Mouse (Mus musculus) limb, embryonic 11.5 days (tissue): ENCODE results near the gene Hist3h2ba. TPM values are rescaled to one million over a fixed set of nuclear protein-coding genes. Genes with fewer than 3 reads are reported as not detected.

ENCODE experiments used
- ATAC-seq: fragments of 200-750 bp; cut with Nextera tagmentation; 2 replicates; pipeline ENCODE4 v1.8.0; 2017; ENCODE audit warnings: low read depth; ENCODE audit not compliant: insufficient number of reproducible peaks, low FRiP score, low TSS enrichment
- DNase-seq: peaks from one replicate; pipeline ENCODE4 v3.0.0-alpha.2; 2015; ENCODE audit warnings: low spot score
- H3K27ac ChIP-seq: fragments of 300-500 bp; sonication (generic); replicated peaks from 2 replicates; pipeline ENCODE4 v1.5.1; 2014; ENCODE audit warnings: low read depth, mild to moderate bottlenecking, low read length
- H3K27me3 ChIP-seq: fragments of 300-500 bp; sonication (generic); 2 replicates; pipeline ENCODE4 v1.6.1; 2014; ENCODE audit warnings: mild to moderate bottlenecking, low read length, mixed read lengths; ENCODE audit not compliant: control insufficient read depth, insufficient read depth
- H3K36me3 ChIP-seq: fragments of 300-500 bp; sonication (generic); 2 replicates; pipeline ENCODE4 v1.6.1; 2014; ENCODE audit warnings: mild to moderate bottlenecking, low read length, moderate library complexity, mixed read lengths; ENCODE audit not compliant: control insufficient read depth, insufficient read depth
- H3K4me1 ChIP-seq: fragments of 300-500 bp; sonication (generic); 2 replicates; pipeline ENCODE4 v1.6.1; 2014; ENCODE audit warnings: low read length, mixed read lengths; ENCODE audit not compliant: control insufficient read depth, insufficient read depth
- H3K4me2 ChIP-seq: fragments of 300-500 bp; sonication (generic); 2 replicates; pipeline ENCODE4 v1.6.1; 2014; ENCODE audit warnings: low read depth, mild to moderate bottlenecking, moderate library complexity; ENCODE audit not compliant: severe bottlenecking
- H3K4me3 ChIP-seq: fragments of 300-500 bp; sonication (generic); 2 replicates; pipeline ENCODE4 v1.5.1; 2014; ENCODE audit warnings: low read depth, low read length
- H3K9ac ChIP-seq: fragments of 300-500 bp; sonication (generic); 2 replicates; pipeline ENCODE4 v1.6.1; 2014; ENCODE audit warnings: mild to moderate bottlenecking, low read length
- H3K9me3 ChIP-seq: fragments of 300-500 bp; sonication (generic); 2 replicates; pipeline ENCODE4 v1.6.1; 2016; ENCODE audit warnings: low read length; ENCODE audit not compliant: control insufficient read depth
- WGBS: fragments of 180-500 bp; shearing (Covaris S2); extraction: QIAGEN DNeasy Blood & Tissue Kit; methylation state at CpG from one replicate; pipeline ENCODE4 v1.1.7; 2014; 5-methylcytosine and 5-hydroxymethylcytosine counted together
- polyA plus RNA-seq: library from polyadenylated mRNA; unstranded; fragments of >200 nt; fragmentation: Nextera tagmentation; extraction: Ambion mirVana; gene quantifications from 2 replicates; pipeline ENCODE4 v1.2.1, GENCODE M21; 2014

Gene Hist3h2ba
- polyA plus RNA-seq, 1 experiment from 2014 or later: 11.1 TPM

DNA sequence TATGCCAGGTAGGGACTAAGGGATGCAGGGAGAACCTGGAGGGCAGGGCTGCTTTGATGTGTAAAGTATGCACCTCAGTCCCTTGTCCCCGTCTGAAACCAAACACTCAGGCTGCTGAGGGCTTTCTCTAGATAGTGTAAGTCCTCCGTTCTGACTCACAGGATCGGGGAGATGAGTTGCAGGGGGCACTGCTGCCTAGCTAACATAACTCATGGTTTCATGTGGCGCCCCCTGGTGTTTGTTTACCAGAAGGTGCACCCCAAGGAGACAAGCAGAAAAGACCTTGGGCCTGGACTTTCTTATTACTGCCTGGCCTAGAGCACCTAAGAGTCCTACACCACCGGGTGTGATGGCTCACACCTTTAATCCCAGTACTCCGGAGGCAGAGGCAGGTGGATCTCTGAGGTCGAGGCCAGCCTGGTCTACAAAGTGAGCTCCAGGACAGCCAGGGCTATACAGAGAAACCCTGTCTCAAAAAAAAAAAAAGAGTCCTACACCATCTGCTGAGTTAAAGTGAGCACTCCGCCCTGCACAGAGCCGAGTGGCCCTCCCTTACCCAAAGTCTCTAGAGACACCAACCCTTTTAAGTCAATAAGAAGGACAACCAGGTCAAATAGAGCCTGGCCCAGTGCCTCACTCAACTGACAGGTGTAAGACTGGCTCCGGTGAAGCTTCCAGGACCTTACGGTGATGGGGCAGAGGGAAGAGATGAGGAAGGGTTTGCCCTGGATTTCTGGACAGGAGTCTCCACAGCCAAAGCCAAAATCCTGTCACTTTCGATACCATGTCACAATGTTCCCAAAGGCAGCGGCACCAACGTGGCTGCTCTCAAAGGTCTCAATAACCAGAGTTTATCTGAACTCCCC is 31.6 kb upstream of the Hist3h2ba start:
- DNase-seq: peak; percentile 55
- H3K36me3 ChIP-seq: no peaks in the 10 kb centered on the region

DNA sequence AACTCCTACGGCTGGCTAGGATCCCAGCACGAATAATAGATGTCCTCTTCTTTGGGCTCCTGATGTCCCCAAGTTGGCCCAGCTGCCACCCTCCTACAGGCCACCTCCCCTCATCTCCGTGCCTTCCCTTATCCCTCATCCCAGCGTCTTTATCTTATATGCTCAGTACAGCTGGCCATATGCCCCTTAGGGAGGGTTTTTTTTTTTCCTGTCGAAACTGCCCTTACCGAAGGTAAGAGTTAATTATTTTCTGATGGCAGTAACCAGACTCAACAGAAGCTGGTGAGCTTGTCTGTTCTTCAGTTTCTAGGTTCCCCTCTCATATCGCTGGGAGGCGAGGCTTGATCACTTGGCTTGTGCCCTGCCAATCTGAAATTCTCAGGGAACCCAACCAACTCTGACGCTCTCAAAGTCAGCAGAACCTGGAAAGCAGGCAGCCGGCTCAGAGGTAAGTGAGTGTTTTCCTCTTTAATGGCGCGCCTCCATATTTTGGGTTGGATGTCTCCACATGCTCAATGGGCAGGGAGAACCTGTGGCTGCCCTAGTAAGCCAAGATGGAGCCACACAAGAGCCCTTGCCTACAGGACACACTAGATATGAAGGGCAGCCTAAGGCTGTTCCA is 30.9 kb upstream of the Hist3h2ba start, which contains the start of gene Btnl10:
Gene Btnl10, plus strand, starts transcription at position 164 of the 622 bp plus-strand sequence.
- H3K9ac ChIP-seq: no peak within 1 kb of the TSS
- 78% methylated on average over 12 of the region's 12 CpGs for whole genome bisulfite sequencing
- H3K4me2 ChIP-seq: no peak within 1 kb of the TSS
- no peak for DNase-seq
- H3K27me3 ChIP-seq: no peaks in the 10 kb centered on the region
- no peaks in the 10 kb centered on the region for H3K4me1 ChIP-seq
- no peaks in the 10 kb centered on the region for H3K36me3 ChIP-seq
- no peaks in the 10 kb centered on the region for H3K9me3 ChIP-seq
- no peak for ATAC-seq
- H3K27ac ChIP-seq: no peak within 1 kb of the TSS
- H3K4me3 ChIP-seq: no peak within 1 kb of the TSS

More for the DNA sequence above, 31.6 kb upstream of the Hist3h2ba start:
- Histone ChIP-seq H3K4me2 (no peak overlapping the region), H3K9me3 (no peaks in the 10 kb centered on the region), H3K4me3 (no peak overlapping the region), H3K4me1 (no peaks in the 10 kb centered on the region), H3K27ac (no peak overlapping the region), H3K9ac (no peak overlapping the region), H3K27me3 (no peaks in the 10 kb centered on the region)
- 58% methylated on average over 14 of the region's 14 CpGs for WGBS
- ATAC-seq: no peak

DNA sequence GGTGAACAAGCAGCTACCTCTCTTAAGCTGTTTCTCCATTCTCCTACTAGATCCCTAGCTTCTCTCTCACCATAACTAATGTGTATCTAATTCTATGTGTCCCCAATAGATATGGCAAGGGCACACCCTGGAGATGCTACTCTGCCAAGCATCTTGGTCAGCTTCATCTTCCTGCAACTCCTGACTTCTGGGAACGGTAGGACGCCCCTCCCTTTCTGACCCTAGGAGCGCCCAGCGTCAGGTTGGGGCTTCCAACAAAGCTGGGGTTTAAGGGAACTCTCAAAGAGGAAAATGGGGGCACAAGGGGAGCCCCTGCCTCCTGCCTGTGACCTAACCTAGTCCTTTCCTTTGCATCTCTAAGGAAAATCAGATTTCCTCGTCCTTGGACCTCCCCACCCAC is 30.0 kb upstream of the Hist3h2ba start:
- no peaks in the 10 kb centered on the region for H3K9me3 ChIP-seq
- no peak overlapping the region for H3K4me2 ChIP-seq
- no peak overlapping the region for H3K27ac ChIP-seq
- no peak for DNase-seq
- no peak for ATAC-seq
- WGBS: 79% methylated on average over 5 of the region's 5 CpGs
- H3K4me3 ChIP-seq: no peak overlapping the region
- no peak overlapping the region for H3K9ac ChIP-seq
- H3K27me3 ChIP-seq: no peaks in the 10 kb centered on the region
- H3K4me1 ChIP-seq: no peaks in the 10 kb centered on the region
- H3K36me3 ChIP-seq: no peaks in the 10 kb centered on the region

DNA sequence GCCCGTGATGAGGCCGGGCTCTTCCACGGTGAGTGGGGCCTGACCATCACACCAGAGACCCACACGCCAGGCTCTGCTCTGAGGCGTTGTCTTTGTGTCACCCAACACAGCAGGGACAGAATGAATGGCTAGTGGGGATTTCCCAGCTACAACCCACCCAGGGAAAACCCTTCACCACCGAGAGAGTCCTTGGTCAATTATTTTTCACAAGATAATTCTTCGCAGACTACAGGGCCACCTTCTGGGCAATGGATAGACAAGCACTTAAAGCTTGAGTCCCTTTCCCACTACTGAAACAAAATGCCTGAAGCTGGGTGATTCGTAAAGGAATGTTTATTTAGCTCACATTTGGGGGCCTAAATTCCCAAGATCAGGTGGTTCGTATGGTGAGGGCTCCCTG is 26.3 kb upstream of the Hist3h2ba start:
- Histone ChIP-seq H3K36me3 (no peaks in the 10 kb centered on the region), H3K27ac (no peak overlapping the region), H3K4me1 (no peaks in the 10 kb centered on the region), H3K9ac (no peak overlapping the region), H3K4me2 (no peak overlapping the region), H3K4me3 (no peak overlapping the region), H3K27me3 (no peaks in the 10 kb centered on the region), H3K9me3 (no peaks in the 10 kb centered on the region)
- DNase-seq (no peak), ATAC-seq (no peak)
- 88% methylated on average over 9 of the region's 9 CpGs for WGBS

DNA sequence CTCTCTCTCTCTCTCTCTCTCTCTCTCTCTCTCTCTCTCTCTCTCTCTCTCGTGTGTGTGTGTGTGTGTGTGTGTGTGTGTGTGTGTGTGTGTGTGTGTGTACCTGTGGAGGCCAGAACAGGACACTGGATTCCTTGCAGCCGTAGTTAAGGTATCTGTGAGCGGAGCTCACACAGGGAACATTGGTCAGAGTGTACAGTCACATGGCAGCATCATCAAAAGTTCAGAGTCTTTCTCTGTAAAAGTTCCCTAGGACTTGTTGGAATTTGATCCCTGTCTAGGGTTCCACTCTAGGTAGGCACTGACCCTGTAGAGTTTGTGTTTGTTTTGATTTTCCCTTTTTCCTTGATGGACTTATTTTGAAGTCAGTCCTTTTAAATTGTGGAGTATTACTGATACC is 22.1 kb upstream of the Hist3h2ba start:
- no peaks in the 10 kb centered on the region for H3K4me1 ChIP-seq
- ATAC-seq (no peak), DNase-seq (no peak)
- peaks cover 5% of the 10 kb centered on the region; the same call in 1 of the 2 replicates for H3K36me3 ChIP-seq
- H3K4me2 ChIP-seq: no peak overlapping the region
- H3K9me3 ChIP-seq: no peaks in the 10 kb centered on the region
- H3K27ac ChIP-seq: no peak overlapping the region
- WGBS: 79% methylated on average over 2 of the region's 3 CpGs
- H3K9ac ChIP-seq: no peak overlapping the region
- no peaks in the 10 kb centered on the region for H3K27me3 ChIP-seq
- H3K4me3 ChIP-seq: no peak overlapping the region

DNA sequence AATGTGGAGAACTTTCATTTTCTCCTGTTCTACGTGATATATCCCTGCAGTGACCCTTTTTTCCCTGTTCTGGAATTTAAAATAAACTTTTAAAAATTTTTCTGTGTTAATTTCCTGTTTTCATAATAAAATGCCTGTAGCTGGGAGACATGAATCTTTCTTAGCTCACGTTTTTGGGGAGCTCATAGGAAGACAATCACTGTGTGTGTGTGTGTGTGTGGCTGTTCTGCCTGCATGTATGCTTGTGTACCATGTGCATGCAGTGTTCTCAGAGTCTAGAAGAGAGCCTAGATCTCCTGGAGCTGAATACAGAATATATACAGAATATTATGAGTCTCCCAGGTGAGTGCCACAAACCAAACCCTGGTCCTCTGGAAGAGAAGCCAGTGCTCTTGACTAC is 21.7 kb upstream of the Hist3h2ba start:
- no peak overlapping the region for H3K4me3 ChIP-seq
- ATAC-seq (no peak), DNase-seq (no peak)
- H3K27me3 ChIP-seq: no peaks in the 10 kb centered on the region
- H3K27ac ChIP-seq: no peak overlapping the region
- no peaks in the 10 kb centered on the region for H3K9me3 ChIP-seq
- peaks cover 8% of the 10 kb centered on the region for H3K36me3 ChIP-seq
- H3K4me2 ChIP-seq: no peak overlapping the region
- no peak overlapping the region for H3K9ac ChIP-seq
- no peaks in the 10 kb centered on the region for H3K4me1 ChIP-seq
- 80% methylated on average over 2 of the region's 2 CpGs for WGBS

DNA sequence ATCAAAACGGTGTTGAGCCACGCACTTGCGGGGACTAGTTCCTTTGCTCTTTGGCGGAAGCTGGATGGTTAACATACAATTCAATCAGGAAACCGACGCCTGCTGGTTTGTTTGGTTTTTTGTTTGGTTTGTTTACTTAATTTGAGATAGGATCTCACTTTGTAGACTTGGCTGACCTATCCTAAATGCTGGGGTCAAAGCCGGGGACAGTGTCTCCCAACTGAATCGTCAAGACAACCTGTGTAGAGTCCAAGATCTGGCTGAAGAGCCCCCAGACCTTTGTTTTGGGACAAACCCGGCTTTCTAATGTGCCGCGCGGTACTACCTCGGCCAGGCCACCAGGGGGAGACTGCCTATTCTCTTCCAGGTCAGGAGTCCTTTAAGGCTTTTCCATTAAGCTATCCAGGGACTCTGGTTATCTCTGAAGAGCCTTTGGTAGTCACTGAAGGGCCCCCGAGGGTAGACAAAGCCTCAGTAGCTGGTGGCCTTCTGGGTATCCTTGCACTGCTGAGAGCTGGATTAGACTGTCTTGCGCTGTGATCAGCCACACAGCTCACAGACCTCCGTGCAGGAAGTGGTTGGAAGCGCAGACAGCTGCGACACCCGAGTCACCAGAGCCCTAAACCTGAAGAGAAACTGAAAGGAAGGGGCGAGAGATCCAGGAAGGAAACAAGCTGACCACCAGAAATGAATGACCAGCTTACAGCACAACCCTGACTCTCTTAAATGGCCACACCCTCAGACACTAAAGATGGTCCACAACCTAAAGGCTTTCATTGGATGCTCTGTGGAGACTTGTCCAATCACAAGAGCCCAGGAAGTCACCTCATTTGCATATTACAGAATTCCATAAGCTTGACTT is 20.7 kb upstream of the Hist3h2ba start:
- ATAC-seq (no peak), DNase-seq (peak; percentile 85)
- H3K9ac ChIP-seq: no peak overlapping the region
- H3K9me3 ChIP-seq: no peaks in the 10 kb centered on the region
- H3K4me3 ChIP-seq: no peak overlapping the region
- H3K4me2 ChIP-seq: peak overlapping the region; percentile 12; the same call in 1 of the 2 replicates
- H3K36me3 ChIP-seq: peaks cover 12% of the 10 kb centered on the region
- WGBS: 35% methylated on average over 20 of the region's 20 CpGs
- no peaks in the 10 kb centered on the region for H3K4me1 ChIP-seq
- H3K27ac ChIP-seq: no peak overlapping the region
- no peaks in the 10 kb centered on the region for H3K27me3 ChIP-seq

DNA sequence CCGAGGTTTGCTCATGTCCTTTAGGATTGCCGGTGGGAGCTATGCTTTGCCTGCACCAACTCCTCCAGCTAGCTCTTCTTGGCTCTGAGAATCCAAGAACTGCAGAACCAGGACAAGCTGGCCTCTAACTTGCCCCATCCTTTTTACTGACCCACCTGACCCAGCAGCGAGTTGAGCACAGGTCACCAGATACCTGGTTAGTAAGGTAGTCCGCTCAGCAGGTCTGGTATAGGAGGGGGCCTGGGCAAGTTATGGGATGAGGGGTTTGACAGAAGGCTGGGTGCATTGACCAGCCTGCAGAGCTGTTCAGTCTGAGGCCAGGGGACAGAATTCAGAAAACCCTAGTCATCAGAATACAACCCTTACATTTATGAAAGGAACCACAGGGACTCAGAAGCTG is 19.7 kb upstream of the Hist3h2ba start:
- Histone ChIP-seq H3K27me3 (no peaks in the 10 kb centered on the region), H3K9me3 (no peaks in the 10 kb centered on the region), H3K36me3 (peaks cover 16% of the 10 kb centered on the region), H3K4me3 (no peak overlapping the region), H3K27ac (no peak overlapping the region), H3K9ac (no peak overlapping the region), H3K4me2 (no peak overlapping the region), H3K4me1 (no peaks in the 10 kb centered on the region)
- 73% methylated on average over 4 of the region's 4 CpGs for WGBS
- ATAC-seq (no peak), DNase-seq (no peak)
